Mouse (Mus musculus) limb, embryonic 10.5 days (tissue): ENCODE data around the gene Optc. TPM values are rescaled to one million over a fixed set of nuclear protein-coding genes. Genes with fewer than 3 reads are reported as not detected.

Source experiments
- polyA plus RNA-seq: library from polyadenylated mRNA; unstranded; fragments of >200 nt; fragmentation: Nextera tagmentation; extraction: Ambion mirVana; gene quantifications from 2 replicates; pipeline ENCODE4 v1.2.1, GENCODE M21; 2016

Gene Optc
- polyA plus RNA-seq, 1 experiment from 2014 or later: 0.24 TPM

Other genes with a start within 250 kb of the Optc start
- not detected in 2 replicates for gene Zbed6, start 247.1 kb downstream of the Optc start, polyA plus RNA-seq
- 5.0 and 6.2 TPM in 2 replicates for gene Gm38394, start 246.7 kb downstream of the Optc start, polyA plus RNA-seq
- gene Lax1, start 217.9 kb downstream of the Optc start, polyA plus RNA-seq: 0.62 and 0.75 TPM in 2 replicates
- gene Atp2b4, start 107.0 kb downstream of the Optc start, polyA plus RNA-seq: 2.5 and 3.5 TPM in 2 replicates
- 0.18 and 0.56 TPM in 2 replicates for gene Prelp, start 13.4 kb upstream of the Optc start, polyA plus RNA-seq
- gene Fmod, start 129.3 kb upstream of the Optc start, polyA plus RNA-seq: 2.4 and 2.5 TPM in 2 replicates
- 10.1 and 17.7 TPM in 2 replicates for gene Btg2, start 171.1 kb upstream of the Optc start, polyA plus RNA-seq
- not detected in 2 replicates for gene Chit1, start 203.2 kb upstream of the Optc start, polyA plus RNA-seq